Comparison of ENCODE assay signal across 7 mouse cellular contexts in genomic region chr15:77928673-77929331, GRCm38 (mm10). TPM values are rescaled to one million over a fixed set of nuclear protein-coding genes. Genes with fewer than 3 reads are reported as not detected.
DNase-seq lines count a peak whose midpoint lies in the region; ATAC-seq lines count a peak whose summit lies in the region.

Gene Txn2 (minus strand): TSS chr15:77929006.

- DNase-seq in adrenal gland, postnatal 25 days, result peak; percentile 91
- DNase-seq in heart, adult 11 months, result peak; percentile 100
- DNase-seq in kidney, adult 18-20 months, result peak; percentile 95
- peak; percentile 96 for DNase-seq in limb, embryonic 11.5 days (ENCODE audit: low spot score)
- DNase-seq in midbrain, embryonic 14.5 days, result peak; percentile 99
- peak; percentile 81 to 90 for DNase-seq in spleen, adult 18-20 months

- under 1% methylated on average over 34 of the region's 34 CpGs for WGBS in embryonic facial prominence, embryonic 12.5 days
- under 1% methylated on average over 34 of the region's 34 CpGs for WGBS in limb, embryonic 11.5 days
- WGBS in midbrain, embryonic 14.5 days, result under 1% methylated on average over 34 of the region's 34 CpGs

- H3K4me3 ChIP-seq in embryonic facial prominence, embryonic 12.5 days, result peak within 1 kb of the TSS; percentile 61
- H3K4me3 ChIP-seq in limb, embryonic 11.5 days (ENCODE audit: low read depth, low read length), result peak within 1 kb of the TSS; percentile 64
- peak within 1 kb of the TSS; percentile 66 for H3K4me3 ChIP-seq in midbrain, embryonic 14.5 days (replicated peaks; ENCODE audit: low read depth, low read length)

- peak within 1 kb of the TSS; percentile 71 for H3K4me2 ChIP-seq in embryonic facial prominence, embryonic 12.5 days (replicated peaks)
- peak within 1 kb of the TSS; percentile 82 for H3K4me2 ChIP-seq in limb, embryonic 11.5 days (ENCODE audit: low read depth, severe bottlenecking)
- peak within 1 kb of the TSS; percentile 84 for H3K4me2 ChIP-seq in midbrain, embryonic 14.5 days (ENCODE audit: low read length)

- peak; percentile 94 for ATAC-seq in embryonic facial prominence, embryonic 12.5 days (ENCODE audit: insufficient number of reproducible peaks, insufficient read depth, low FRiP score, low TSS enrichment)
- ATAC-seq in limb, embryonic 11.5 days (ENCODE audit: insufficient number of reproducible peaks, low FRiP score, low TSS enrichment, low read depth), result peak; percentile 93
- peak; percentile 93 for ATAC-seq in midbrain, embryonic 14.5 days (ENCODE audit: low FRiP score, low TSS enrichment)

- peaks cover 20% of the 10 kb centered on the region for H3K4me1 ChIP-seq in embryonic facial prominence, embryonic 12.5 days
- peaks cover 8% of the 10 kb centered on the region; the same call in 1 of the 2 replicates for H3K4me1 ChIP-seq in limb, embryonic 11.5 days (ENCODE audit: control insufficient read depth, insufficient read depth, low read length)
- H3K4me1 ChIP-seq in midbrain, embryonic 14.5 days (ENCODE audit: control insufficient read depth, insufficient read depth, low read length), result peaks cover 20% of the 10 kb centered on the region

- no peaks in the 10 kb centered on the region for H3K9me3 ChIP-seq in embryonic facial prominence, embryonic 12.5 days
- H3K9me3 ChIP-seq in limb, embryonic 11.5 days (ENCODE audit: control insufficient read depth, low read length), result no peaks in the 10 kb centered on the region
- H3K9me3 ChIP-seq in midbrain, embryonic 14.5 days (ENCODE audit: control insufficient read depth, low read length), result no peaks in the 10 kb centered on the region

- peak within 1 kb of the TSS; percentile 73 for H3K27ac ChIP-seq in embryonic facial prominence, embryonic 12.5 days
- H3K27ac ChIP-seq in limb, embryonic 11.5 days (replicated peaks; ENCODE audit: low read depth, low read length), result peak within 1 kb of the TSS; percentile 38; the same call in 1 of the 2 replicates
- peak within 1 kb of the TSS; percentile 94 for H3K27ac ChIP-seq in midbrain, embryonic 14.5 days (replicated peaks; ENCODE audit: low read depth, low read length)

- H3K36me3 ChIP-seq in embryonic facial prominence, embryonic 12.5 days, result peaks cover 32% of the 10 kb centered on the region
- H3K36me3 ChIP-seq in limb, embryonic 11.5 days (ENCODE audit: control insufficient read depth, insufficient read depth, low read length), result peaks cover 5% of the 10 kb centered on the region
- peaks cover 27% of the 10 kb centered on the region for H3K36me3 ChIP-seq in midbrain, embryonic 14.5 days (ENCODE audit: control insufficient read depth, insufficient read depth, low read length)

- no peaks in the 10 kb centered on the region for H3K27me3 ChIP-seq in embryonic facial prominence, embryonic 12.5 days
- no peaks in the 10 kb centered on the region for H3K27me3 ChIP-seq in limb, embryonic 11.5 days (ENCODE audit: control insufficient read depth, insufficient read depth, low read length)
- H3K27me3 ChIP-seq in midbrain, embryonic 14.5 days (ENCODE audit: control insufficient read depth, insufficient read depth, low read length), result no peaks in the 10 kb centered on the region

- peak within 1 kb of the TSS; percentile 62 for H3K9ac ChIP-seq in embryonic facial prominence, embryonic 12.5 days
- peak within 1 kb of the TSS; percentile 62 for H3K9ac ChIP-seq in limb, embryonic 11.5 days (ENCODE audit: low read length)
- H3K9ac ChIP-seq in midbrain, embryonic 14.5 days (replicated peaks; ENCODE audit: low read length), result peak within 1 kb of the TSS; percentile 73

RNA-seq across cellular contexts. Expression of gene Txn2, which starts in this region (rescaled TPM):
- total RNA-seq in adrenal gland, postnatal 25 days (2021), result 483 and 599 TPM in 2 replicates
- 220 and 236 TPM in 2 replicates for polyA plus RNA-seq in embryonic facial prominence, embryonic 12.5 days (2016; fragmentation: Nextera tagmentation; extraction: Ambion mirVana)
- polyA plus RNA-seq in limb, embryonic 11.5 days (2014; fragmentation: Nextera tagmentation; extraction: Ambion mirVana), result 263 and 266 TPM in 2 replicates
- 219 and 234 TPM in 2 replicates for polyA plus RNA-seq in midbrain, embryonic 14.5 days (2014; fragmentation: Nextera tagmentation; extraction: Ambion mirVana)

Comparison
In these comparisons a context has a peak if more than half of its experiments do, and no peak if none do; other contexts are left out.
1. Peak in every context shown above with its lines: DNase-seq, ATAC-seq, H3K4me3 ChIP-seq and H3K27ac ChIP-seq.
2. H3K27ac ChIP-seq: peak in every context shown above with its lines; median percentile 94 in midbrain, embryonic 14.5 days; 73 in embryonic facial prominence, embryonic 12.5 days; 38 in limb, embryonic 11.5 days.